Mouse (Mus musculus) gastrocnemius, adult 18-20 months (tissue): ENCODE data around the gene Rnf185. TPM values are rescaled to one million over a fixed set of nuclear protein-coding genes. Genes with fewer than 3 reads are reported as not detected.

Experiments
- DNase-seq: peaks from one replicate; pipeline ENCODE4 v3.0.0; 2021; ENCODE audit warnings: low spot score
- total RNA-seq, 2 experiments: library from RNA; stranded (reverse); gene quantifications; 2 replicates each; pipeline ENCODE4 v1.2.3; 2021

Rnf185 gene
- total RNA-seq, 2 experiments from 2014 or later = 14.4 to 19.0 TPM

DNA sequence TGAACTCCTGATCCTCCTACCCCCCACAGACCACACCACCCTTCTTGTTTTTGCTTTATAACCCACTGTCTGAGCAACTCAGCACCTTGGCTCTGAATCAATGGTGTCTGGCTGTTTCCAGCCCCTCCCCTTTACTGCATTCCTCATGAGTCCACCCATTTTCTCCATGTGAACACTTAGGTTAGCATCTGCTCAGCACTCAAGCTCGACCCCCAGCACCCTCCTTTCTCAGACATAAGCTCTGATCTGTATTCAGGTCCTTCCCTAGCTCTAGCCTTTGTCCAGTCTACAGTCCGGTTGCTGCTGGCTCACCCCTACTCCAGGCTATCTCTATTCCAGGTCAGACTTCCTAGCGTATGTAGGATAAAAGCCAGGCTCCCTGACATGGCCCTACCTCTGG is 56.1 kb downstream of the Rnf185 start:
- no peak for DNase-seq

DNA sequence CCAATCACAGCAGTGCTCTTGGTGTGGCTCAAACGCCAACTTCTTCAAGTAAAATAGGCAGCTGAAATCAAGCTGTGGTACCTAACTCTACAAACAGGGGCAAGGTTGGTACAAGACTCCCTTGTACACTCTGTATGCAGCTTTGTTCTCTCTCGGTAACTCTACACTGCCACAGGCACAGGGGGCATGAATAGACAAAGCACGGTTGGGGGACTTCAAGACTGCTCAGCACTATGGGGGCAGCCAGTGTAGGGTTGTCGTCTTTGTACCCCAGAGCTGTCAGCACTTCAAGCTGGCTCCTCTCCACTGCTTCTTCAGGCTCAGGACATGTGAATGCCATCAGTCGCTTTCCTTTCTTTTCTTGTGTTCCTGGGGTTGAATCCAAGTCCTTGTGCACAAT is 57.6 kb downstream of the Rnf185 start:
- DNase-seq = no peak

DNA sequence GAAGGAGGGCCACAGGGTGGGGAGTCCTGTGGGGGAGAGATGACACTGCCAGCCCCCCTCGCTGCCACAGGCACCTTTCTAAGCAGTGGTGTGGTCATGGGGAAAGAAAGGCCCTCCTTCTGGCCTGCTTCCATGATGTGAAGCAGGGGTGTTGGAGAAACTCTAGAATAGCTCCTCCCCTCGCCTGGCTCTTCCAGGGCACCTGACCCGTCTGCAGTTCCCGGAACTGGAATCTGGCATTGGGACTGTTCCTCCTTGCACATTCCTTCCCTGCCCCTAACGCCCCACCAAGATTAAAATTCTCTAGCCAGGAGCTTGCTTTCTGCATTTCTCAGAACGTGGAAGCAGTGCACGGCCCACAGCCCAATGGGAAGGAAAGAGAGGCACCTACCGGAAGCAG is 59.6 kb downstream of the Rnf185 start:
- DNase-seq = no peak

DNA sequence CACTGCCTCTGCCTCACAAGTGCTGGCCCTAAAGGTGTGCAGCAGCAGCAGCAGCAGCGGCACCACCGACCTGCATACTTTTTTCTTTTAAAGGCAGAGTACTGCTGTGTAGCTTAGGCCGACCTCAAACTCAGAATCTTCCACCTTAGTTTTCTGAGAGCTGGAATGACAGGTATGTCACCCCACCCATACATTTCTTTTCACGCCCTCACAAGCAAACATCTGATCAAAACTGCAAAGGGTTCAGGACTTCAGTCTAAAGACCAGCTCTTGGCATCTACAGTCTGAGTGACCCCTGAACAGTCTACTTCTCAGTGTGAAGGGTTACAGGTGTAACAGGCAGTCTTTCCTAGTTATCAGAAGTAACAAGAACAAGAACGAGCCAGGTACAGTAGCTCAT is 61.4 kb downstream of the Rnf185 start:
- no peak for DNase-seq

DNA sequence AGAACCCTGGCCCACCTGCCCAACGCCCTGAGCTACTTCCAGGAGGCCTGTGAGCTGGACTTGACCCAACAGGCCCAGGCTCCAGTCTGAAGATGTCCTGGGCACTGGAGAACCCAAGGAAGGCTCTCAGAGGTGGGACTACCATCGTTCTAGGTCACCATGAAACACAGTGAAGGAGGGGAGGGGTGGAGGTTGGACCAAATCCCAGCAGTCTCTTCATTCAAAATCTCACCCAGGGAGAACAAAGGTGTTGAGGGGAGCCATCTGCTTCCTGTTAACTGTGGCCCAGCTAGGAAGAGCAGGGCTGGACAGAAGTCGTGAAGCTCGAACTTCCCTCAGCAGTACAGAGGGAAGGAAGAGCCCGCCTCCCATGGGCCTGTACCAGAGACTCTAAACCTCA is 62.2 kb downstream of the Rnf185 start:
- no peak for DNase-seq

DNA sequence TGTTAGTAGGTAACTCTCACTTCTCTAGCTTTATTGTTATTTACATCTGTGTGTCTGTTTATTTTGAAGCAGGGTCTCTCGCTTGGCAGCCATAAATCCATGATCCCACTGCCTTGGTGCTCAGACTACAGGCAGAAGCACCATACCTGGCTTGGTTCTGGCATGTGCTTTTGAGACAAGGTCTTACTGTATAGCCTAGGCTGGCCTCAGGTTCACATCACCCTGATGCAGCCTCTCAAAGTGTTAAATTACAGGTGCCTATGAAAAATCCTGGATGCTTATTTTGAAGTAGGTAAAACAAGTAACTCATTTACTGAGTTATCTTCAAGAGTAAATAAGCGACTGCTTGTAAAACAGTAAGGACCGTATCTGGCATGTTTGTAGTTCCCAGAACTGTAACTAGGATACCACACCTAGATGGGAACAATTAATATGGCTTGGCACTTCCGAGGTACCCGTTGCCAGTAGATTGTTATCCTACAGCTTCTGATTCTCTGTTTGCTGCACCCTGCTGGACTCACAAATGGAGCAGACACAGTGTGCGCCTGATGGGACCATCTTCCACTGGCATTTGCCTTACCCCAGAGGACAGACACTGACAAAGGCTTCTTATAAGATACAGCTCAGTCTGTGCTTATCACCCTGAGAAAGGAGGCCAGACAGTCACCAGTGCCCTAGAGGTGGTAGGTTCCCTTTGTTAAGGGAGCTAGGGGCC is 64.5 kb downstream of the Rnf185 start:
- no peak for DNase-seq

DNA sequence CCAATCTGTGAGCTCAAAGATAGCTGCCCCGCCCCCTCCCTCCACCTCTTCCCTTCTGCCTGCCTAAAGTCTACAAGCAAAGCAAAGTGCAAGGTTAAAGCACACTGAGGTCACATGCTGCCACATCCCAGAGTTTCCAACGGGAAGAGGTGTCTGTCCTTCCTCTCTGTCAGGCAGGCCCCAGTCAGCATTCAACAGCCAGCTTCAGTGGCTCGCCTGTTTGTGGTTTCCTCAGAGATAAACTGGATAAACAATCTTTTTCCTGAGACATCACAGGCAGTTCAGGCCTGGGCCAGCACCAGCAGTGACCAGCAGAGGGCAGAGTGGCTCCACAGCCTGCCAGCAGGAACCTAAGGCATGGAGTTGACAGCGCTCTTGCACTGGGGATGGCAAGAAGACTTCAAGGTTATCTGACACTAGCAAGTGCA is 65.2 kb downstream of the Rnf185 start:
- peak; percentile 84 for DNase-seq

DNA sequence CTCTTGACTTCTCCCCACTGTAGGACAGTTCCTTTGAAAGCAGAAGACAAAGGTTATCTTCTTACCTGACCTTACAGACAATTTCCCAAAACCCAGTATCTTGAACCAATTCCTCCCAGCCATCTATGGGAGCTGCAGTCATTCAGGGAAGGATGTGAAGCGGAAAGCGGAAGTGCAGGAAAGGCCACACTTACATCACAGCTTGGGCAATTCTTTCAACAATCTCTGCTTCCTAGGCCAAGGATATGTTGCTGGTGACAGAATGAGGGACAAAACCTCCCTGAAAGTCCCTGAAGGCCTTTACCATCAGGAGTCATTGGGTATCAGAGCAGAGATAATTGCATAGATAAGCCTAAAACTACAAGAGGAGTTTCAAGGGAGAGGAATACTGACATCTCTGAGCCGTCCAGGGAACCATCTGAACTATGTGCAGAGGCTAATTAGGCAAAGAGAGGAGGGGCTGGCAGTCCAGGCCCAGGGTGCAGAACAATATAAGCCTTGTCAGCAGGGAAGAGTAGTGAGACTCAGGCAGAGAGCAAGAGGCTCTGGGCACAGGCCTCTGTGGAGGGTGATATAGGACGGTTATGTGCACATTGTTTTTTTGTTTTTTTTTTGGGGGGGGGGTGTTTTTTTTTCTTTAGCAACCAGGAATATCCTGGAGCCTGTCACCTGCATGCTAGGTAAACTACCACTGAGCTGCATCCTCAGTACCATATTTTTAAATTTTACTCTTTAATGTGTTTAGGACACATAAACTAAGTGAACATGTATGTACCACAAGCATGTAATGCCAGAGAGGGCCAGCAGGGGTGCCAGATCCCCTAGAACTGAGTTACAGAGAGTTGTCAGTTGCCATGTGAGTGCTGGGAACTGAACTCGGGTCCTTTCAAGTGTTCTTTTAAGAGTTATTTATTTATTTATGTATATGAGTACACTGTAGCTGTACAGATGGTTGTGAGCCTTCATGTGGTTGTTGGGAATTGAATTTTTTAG is 69.3 kb downstream of the Rnf185 start:
- no peak for DNase-seq

DNA sequence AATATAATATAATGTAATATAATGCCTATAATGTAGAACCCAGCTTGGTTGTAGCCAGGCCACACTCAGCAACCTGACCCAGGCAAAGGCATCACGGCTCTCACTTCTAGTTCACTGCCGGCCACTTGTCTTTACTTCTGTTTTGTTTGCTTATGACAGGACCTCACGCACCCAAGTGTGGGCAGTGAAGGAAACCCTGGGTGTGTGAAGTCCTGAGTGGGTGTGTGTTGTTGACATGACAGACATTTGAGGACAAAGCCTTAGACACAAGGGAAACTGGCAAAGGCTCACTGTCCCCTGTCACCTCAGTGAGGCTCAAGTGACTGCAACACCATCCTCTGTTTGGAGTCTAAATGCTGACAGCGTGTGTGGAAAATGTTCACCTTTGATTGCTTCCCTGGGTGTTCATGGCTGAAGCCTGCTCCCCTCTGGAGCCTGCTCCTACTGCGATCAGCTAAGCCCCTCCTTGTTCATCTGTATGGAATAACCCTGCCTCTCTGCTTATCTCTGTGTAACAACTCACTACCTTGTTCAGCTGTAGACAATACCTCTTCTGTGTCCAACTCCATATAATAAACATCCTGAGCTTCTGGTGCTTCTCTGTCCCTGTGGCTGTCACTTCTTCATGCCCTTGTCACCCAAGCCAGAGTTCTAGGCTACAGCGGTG is 70.9 kb downstream of the Rnf185 start:
- no peak for DNase-seq

DNA sequence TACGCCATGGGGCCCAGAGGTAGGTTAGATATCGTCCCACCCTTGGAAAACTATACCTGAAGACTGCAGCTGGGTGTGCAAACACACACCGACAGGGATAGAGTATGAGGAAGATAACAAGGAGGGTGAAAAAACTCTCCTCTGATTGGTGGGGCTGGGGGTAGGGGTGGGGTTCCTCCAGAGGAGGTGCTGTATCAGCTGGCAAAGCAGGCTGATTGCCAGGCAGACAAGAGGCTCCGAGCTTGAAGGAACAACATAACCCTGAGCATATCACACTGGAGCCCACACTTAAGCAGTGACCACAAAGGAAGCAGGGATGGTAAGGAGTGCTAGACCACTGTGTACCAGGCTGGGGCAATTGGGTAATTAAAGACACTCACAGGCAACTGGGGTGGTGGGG is 72.7 kb downstream of the Rnf185 start:
- DNase-seq = no peak

DNA sequence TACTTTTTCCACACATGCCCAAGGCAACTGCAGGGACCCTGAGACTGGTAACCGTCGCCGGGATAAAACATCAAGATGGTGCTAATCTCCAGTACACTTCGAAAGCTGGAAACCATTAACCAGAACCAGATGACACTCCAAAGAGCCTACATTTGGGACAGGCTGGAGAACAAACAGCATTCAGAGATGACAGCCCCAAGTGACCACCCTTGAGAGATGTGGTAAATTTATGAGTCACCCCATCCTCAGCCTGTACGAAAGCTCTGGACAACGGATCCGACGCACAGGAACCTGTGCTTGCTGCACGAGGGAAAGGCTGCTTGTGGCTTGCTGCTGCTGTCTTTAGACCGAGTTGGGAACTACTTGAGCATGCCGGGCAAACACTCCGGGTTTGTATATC is 77.4 kb downstream of the Rnf185 start:
- no peak for DNase-seq

DNA sequence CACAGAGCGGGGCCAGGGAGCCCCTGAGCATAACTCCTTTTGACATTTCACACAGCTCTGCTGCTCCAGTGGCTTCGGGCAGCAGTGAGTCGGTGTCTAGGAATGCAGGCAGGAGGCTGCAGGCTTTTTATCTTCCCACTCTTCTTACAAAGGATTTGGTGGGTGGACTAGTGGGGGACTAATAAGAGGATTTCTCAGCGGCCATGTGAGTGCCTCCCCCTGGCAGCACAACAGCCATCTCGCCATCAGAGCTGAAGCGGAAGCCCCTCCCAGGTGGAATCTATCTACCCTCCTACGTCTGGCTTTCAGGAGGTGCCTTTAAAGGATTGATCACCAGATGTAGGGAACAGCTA is 77.9 kb downstream of the Rnf185 start:
- DNase-seq = no peak

DNA sequence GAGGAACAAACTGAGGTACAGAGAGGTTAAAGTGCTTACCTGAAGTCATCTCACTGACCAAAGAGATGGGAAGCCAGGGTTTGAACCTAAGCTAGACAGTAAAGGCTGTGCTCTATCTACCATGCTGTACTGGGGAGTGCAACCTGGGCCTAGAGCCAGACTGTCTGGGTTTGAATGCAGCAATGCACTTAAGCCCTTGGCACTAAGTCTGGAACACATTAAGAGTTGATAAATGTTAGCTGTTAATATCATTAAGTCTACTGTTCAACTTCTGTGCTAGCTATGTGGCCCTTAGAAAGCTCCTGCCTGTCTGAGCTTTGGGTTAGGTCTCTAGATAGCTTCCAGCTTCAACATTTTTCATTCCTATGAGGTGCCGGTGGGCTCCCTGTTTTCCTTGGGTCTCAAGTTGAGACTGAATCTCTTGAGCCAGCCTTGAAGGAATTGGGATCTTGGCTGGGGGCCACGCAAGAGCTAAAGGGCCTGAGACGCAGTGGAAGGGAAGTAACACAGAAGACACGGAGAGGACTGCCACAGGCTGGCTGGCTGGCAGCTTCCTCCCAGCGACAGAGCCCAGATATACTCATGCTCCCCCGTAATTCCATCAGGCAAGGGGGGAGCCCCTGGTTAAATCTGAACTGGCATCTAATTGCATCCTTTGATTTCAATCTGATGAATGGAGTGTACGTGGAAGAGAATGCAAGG is 78.4 kb downstream of the Rnf185 start:
- DNase-seq = no peak

DNA sequence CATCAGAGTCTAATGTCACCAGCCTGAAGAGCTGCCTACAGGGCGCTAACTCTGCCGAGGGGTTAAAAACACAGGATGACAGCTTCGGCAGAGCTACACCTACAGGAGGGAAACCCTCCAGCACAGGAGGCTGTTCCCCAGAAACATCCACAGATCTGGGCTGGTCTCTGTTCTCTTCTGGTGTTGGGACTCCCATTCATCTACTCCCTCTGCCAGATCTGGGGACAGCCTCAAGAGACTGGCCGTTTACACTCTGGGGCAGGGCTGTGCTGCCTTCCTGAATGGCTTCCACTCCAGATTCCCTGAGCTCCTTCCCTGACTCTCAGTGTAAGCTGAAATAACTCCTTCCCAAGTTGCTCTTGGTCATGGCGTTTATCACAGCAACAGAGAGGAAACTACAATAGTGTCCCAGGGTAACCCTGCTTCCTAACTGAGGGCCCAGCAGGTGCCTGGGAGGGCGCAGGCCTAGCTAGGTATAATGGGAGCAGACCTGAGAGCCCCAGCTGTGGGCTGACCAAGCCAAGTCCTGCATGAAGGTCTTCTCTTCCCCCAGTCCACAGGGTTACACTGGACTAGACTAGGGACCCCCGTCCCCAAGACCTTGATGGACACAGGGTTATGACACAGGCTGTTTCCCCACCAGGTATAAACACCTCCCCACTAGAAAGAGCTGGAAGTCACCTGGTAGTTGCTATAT is 80.4 kb downstream of the Rnf185 start:
- no peak for DNase-seq

DNA sequence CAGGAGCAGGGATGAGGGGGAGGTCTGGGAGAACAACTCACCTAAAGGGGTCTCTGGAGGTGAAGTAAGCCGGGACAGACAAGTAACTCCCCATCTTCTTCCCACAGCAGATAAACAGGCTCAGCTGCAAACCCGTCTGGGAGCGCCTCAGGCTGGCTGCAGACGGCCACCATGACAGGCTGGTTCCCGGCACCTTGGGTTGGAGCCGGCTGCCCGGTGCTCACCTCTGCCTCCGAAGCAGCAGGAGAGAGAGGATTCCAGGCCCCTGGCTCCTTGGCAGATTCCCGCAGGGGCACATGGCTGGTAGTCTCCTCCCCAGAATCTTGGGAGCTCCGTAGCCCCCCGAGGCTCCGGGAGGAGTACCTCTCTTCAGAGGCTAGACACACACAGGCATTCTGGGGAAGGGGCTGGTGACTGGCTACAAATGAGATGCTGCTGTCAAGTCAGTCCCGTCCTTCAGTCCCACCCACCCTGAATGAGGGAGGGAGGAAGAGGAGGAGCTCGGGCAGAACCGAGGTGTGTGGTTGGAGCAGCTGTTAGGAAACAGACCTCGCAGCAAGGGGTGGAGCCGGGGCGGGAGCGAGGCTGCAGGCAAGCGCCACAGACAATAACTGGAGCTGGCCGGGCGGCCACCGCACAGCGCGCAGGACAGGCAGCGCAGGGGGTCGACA is 81.1 kb downstream of the Rnf185 start:
- peak; percentile 78 for DNase-seq

DNA sequence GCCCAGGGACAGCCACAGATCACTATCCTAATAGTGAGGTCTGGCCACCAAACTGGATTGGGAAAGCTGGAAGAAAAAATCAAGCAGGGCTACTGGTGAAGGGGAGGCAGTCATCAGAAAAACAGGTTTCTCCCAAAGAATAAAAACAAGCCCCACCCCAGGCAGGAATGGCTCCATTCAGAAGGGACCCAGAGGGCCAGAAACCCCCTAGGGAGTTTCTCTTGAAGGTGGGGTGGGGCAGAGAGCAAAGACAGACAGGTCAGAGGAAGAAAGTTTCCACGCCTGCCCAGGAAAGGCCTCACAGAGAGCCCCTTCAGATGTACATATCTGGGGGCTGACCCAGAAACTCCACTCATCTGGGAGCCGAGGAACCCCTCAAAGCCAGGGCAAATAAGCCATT is 82.0 kb downstream of the Rnf185 start:
- no peak for DNase-seq

DNA sequence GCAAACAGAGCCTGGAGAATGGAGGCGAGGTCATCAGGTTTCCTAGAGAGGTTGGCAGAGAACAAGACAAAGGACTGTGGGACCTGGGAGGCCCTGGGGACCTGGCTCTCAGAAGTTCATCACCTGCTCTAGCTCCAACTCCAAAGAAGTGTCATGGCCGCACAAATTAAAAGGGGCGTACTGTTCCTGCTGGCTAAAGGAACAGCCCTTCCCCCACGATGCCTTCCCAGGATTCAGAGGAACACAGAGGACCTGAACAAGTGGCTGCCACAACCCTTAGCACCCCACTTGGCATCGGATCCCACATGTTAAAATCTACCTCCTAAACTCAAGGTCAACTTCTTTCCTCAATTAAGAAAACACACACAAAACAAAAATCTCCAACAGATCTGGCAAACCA is 82.7 kb downstream of the Rnf185 start:
- DNase-seq = no peak

DNA sequence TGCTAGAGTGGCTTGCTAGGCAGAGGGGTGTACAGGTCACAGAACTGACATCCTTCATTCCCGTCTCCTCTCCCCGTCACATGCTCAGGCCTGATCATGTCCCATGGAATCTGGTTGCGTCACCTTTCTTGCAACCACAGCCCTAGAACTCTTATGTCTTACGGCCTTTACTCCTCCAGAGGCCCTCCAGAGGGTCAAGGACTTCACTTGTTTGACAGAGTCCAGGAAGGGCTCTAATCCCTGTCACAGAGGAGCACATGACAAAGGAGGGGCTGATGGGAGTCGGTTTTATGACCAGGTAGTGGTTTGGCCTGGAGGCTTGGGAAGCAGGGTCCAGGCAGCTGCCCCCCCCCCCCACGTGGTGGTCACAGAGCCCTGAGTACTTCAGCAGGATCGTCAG is 83.2 kb downstream of the Rnf185 start:
- no peak for DNase-seq

DNA sequence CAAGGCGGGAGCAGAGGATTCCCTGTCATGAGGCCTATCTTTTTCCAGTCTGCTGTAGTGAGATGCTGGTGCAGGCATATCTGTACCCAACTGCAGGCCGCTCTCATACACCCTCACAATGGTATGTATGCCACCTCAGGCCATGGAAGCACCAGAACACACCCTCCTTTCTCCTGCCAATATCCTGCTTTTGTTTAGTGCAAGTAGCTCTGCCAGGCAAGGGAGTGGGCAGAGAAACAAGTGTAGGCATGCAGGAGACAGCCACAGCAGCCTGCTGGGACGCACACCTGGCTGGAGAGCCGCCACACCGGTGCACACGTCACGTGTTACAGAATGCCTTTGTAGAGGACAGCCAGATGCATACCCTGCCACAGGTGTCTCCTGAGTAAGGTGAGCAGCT is 85.8 kb downstream of the Rnf185 start:
- DNase-seq = no peak
